Mouse (Mus musculus) liver, postnatal 0 days (tissue): ENCODE measurements around the gene Vsig8.

Source experiments
- CTCF ChIP-seq: sonication (generic); IDR thresholded peaks from 2 replicates; pipeline ENCODE4 v1.5.1; 2016; ENCODE audit warnings: antibody characterized with exemption, low read depth
- EP300 ChIP-seq: IDR thresholded peaks from 2 replicates; pipeline ENCODE4 v1.6.1; 2016; ENCODE audit warnings: antibody characterized with exemption, low read depth, mild to moderate bottlenecking

- no peak for TF ChIP-seq CTCF
- no peak for TF ChIP-seq EP300
These were observed 12.0 kb downstream of the Vsig8 start for GRCm38 (mm10) chr1:172567758-172568157.
